Mouse (Mus musculus) midbrain, embryonic 12.5 days (tissue): ENCODE results near the gene Foxo4. TPM values are rescaled to one million over a fixed set of nuclear protein-coding genes. Genes with fewer than 3 reads are reported as not detected.

Experiments
- ATAC-seq: fragments of 200-750 bp; cut with Nextera tagmentation; 2 replicates; pipeline ENCODE4 v1.8.0; 2017; ENCODE audit warnings: low read depth, moderate TSS enrichment, moderate library complexity; ENCODE audit not compliant: low FRiP score
- H3K27ac ChIP-seq: fragments of 300-500 bp; sonication (generic); replicated peaks from 2 replicates; pipeline ENCODE4 v1.5.1; 2016; ENCODE audit warnings: mild to moderate bottlenecking
- H3K27me3 ChIP-seq: fragments of 300-500 bp; sonication (generic); 2 replicates; pipeline ENCODE4 v1.6.1; 2016; ENCODE audit warnings: mild to moderate bottlenecking
- H3K36me3 ChIP-seq: fragments of 300-500 bp; sonication (generic); 2 replicates; pipeline ENCODE4 v1.6.1; 2016
- H3K4me1 ChIP-seq: fragments of 300-500 bp; sonication (generic); 2 replicates; pipeline ENCODE4 v1.6.1; 2016
- H3K4me2 ChIP-seq: fragments of 300-500 bp; sonication (generic); replicated peaks from 2 replicates; pipeline ENCODE4 v1.6.1; 2016; ENCODE audit warnings: mild to moderate bottlenecking, moderate library complexity
- H3K4me3 ChIP-seq: fragments of 300-500 bp; sonication (generic); 2 replicates; pipeline ENCODE4 v1.5.1; 2016; ENCODE audit warnings: mild to moderate bottlenecking
- H3K9ac ChIP-seq: fragments of 300-500 bp; sonication (generic); replicated peaks from 2 replicates; pipeline ENCODE4 v1.6.1; 2016; ENCODE audit warnings: mild to moderate bottlenecking, moderate library complexity
- H3K9me3 ChIP-seq: fragments of 300-500 bp; sonication (generic); 2 replicates; pipeline ENCODE4 v1.6.1; 2016; ENCODE audit warnings: mild to moderate bottlenecking
- WGBS: fragments of 180-500 bp; shearing (Covaris S2); methylation state at CpG from one replicate; pipeline ENCODE4 v1.1.7; 2016; 5-methylcytosine and 5-hydroxymethylcytosine counted together
- polyA plus RNA-seq: library from polyadenylated mRNA; unstranded; fragments of >200 nt; fragmentation: Nextera tagmentation; extraction: Ambion mirVana; gene quantifications from 2 replicates; pipeline ENCODE4 v1.2.1, GENCODE M21; 2016

Gene Foxo4
- polyA plus RNA-seq, 1 experiment from 2014 or later, result 1.0 TPM

DNA sequence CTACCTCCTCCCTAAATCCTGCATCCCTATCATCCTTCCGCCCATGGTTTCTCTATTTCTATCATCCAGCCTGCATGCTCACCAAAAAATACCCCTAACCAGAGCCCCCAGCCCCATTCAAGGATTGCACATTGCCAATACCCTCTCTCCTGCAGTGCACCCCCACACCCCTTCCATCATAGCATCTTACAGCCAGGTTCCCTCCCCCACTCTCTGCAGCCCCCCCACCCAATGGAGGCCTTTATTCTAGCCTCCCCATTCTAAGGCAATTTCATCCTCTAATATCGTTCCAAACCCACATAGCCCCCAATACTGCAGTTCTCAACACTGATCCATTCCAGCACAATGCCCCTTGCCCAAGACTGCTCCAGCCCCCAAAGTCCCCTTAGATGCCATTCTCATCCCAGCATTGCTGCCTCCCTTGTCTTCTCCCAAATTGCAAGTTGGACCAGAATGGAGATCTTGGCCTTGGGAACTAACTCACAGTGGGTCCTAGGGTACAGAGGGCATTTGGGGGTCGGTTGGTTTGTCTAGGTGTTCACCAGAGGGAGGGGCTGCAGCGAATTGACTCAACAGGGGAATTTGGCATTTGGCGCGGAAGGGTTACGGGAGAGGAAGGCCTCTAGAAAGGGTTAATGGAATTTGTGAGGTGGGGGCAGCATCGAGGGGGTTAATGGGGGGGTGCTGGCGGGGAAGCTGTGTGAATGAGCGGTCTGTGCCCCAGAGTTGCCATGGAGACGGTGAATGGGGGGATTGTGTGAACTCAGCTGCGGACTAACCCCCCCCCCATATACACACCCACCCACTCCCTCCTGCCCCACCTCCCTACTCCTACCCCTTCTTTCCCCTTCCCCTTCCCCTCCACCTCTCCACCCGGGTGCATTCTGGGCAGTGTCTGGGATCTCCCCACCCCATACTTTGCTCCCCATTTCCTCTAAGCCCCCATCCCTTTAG is 45.4 kb downstream of the Foxo4 start:
- 31% methylated on average over 9 of the region's 13 CpGs for WGBS
- Histone ChIP-seq H3K4me1 (peaks cover 36% of the 10 kb centered on the region), H3K27ac (peak overlapping the region; percentile 75), H3K9me3 (no peaks in the 10 kb centered on the region), H3K4me3 (peak overlapping the region; percentile 49), H3K9ac (peak overlapping the region; percentile 56), H3K4me2 (peak overlapping the region; percentile 51), H3K27me3 (peaks cover 37% of the 10 kb centered on the region; the same call in 1 of the 2 replicates), H3K36me3 (peaks cover 14% of the 10 kb centered on the region)
- ATAC-seq, result peak; percentile 84

DNA sequence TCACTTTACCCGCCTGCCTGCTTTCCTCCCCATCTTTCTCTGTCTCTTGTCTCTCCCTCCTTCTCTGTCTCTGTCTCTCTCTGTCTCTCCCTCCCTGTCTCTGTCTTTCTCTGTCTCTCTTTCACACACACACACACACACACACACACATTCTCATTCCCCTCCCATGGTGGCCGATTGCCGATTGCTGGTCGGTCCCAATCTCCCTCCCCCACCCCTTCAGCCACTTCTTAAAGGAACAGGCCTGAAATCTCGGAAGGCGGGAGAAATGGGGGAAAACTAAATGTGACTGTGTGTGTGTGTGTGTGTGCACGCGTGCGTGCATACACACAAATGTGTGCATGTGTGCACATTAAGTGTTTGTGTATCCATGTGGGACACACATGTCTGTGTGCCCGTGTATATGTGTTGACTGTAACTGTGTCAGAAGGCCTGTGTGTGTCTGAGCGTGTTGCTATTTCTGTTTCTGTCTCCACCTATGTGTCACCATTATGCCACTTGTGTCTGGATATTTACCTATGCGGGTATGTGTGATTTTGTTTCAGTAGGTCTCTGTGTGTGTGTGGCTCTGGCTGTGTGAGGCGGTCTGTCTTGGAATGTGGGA is 46.2 kb downstream of the Foxo4 start:
- no peaks in the 10 kb centered on the region for H3K9me3 ChIP-seq
- H3K36me3 ChIP-seq, result peaks cover 14% of the 10 kb centered on the region
- peaks cover 36% of the 10 kb centered on the region for H3K4me1 ChIP-seq
- H3K9ac ChIP-seq, result peak overlapping the region; percentile 56; the same call in 1 of the 2 replicates
- WGBS, result 30% methylated on average over 13 of the region's 13 CpGs
- H3K27me3 ChIP-seq, result peaks cover 37% of the 10 kb centered on the region; the same call in 1 of the 2 replicates
- H3K4me3 ChIP-seq, result peak overlapping the region; percentile 49
- H3K4me2 ChIP-seq, result peak overlapping the region; percentile 51
- peak overlapping the region; percentile 75 for H3K27ac ChIP-seq
- peak; percentile 38 for ATAC-seq

DNA sequence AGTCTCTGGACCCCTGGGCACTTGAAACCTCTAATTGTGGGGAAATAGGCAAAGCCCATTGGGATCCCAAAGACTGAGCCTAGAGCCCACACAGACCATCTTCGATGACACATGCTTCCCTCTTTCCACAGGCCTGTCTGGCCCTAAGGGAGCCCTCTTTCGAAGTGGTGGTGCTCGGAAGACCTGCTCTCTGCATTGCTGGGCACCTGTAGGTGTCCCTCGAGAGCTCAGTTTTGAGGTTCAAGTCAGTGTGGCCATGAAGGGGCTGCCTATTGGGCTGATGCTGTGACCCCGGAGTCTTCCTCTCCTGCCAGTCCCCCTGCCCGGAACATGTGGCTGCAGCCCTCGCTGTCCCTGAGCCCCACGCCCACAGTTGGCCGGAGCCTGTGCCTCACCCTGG is 47.3 kb downstream of the Foxo4 start:
- Histone ChIP-seq H3K9me3 (no peaks in the 10 kb centered on the region), H3K27me3 (peaks cover 32% of the 10 kb centered on the region), H3K9ac (no peak overlapping the region; the same call in 1 of the 2 replicates), H3K4me1 (peaks cover 36% of the 10 kb centered on the region), H3K4me3 (peak overlapping the region; percentile 49; the same call in 1 of the 2 replicates), H3K36me3 (peaks cover 3% of the 10 kb centered on the region; the same call in 1 of the 2 replicates), H3K4me2 (peak overlapping the region; percentile 51), H3K27ac (no peak overlapping the region)
- WGBS, result 61% methylated on average over 9 of the region's 9 CpGs
- ATAC-seq, result no peak

DNA sequence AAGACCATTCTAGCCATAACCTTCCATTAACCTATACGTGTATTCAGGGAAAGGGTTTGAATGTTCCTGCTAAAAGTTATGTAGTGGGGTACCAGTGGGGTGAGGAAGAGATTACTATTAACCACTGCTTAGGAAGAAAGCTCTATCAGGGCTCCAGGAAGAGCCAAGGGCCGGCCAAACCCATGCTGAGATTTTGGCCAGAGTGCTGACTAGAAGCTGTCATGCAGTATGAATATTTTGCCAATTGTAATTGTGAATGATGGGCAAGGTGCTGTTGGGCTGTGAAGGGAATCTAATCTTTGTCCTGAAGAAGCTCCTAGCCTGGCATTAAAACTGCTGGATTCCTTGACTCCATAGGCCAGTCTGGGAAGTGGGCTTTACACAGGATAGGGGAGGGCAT is 50.3 kb downstream of the Foxo4 start:
- Histone ChIP-seq H3K4me1 (peaks cover 36% of the 10 kb centered on the region), H3K27ac (no peak overlapping the region), H3K36me3 (peaks cover 4% of the 10 kb centered on the region), H3K9me3 (no peaks in the 10 kb centered on the region), H3K4me3 (no peak overlapping the region), H3K9ac (no peak overlapping the region), H3K27me3 (peaks cover 41% of the 10 kb centered on the region), H3K4me2 (no peak overlapping the region)
- ATAC-seq, result no peak
- 34% methylated on average over 2 of the region's 2 CpGs for WGBS

DNA sequence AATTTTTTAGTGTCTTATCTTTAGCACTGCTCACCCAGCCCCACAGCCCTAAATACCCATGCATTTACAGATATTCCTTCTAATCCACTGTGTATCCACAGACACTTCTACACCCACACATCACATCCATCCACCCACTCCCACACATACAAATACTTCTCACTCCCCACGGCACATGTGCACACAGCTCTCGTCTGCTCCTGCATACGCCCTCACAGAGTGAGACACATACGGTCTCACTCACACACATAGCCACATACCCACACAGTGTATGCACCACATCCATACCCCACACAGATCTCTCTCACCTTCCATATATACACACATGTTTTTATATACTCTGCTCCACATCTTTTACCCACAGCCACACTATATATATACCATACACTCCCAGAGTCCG is 55.0 kb downstream of the Foxo4 start:
- H3K9ac ChIP-seq, result no peak overlapping the region
- no peak overlapping the region for H3K4me2 ChIP-seq
- no peak for ATAC-seq
- peaks cover 13% of the 10 kb centered on the region for H3K36me3 ChIP-seq
- H3K4me1 ChIP-seq, result peaks cover 12% of the 10 kb centered on the region
- no peak overlapping the region for H3K27ac ChIP-seq
- peaks cover 22% of the 10 kb centered on the region for H3K27me3 ChIP-seq
- WGBS, result 94% methylated on average over 5 of the region's 5 CpGs
- no peaks in the 10 kb centered on the region for H3K9me3 ChIP-seq
- no peak overlapping the region for H3K4me3 ChIP-seq

Other genes starting within 250 kb of the Foxo4 start
- not detected in 2 replicates for gene Tex11, start 194.9 kb upstream of the Foxo4 start, polyA plus RNA-seq
- 0.61 and 0.82 TPM in 2 replicates for gene Slc7a3, start 168.5 kb upstream of the Foxo4 start, polyA plus RNA-seq
- 56.8 and 57.2 TPM in 2 replicates for gene Snx12, start 32.0 kb upstream of the Foxo4 start, polyA plus RNA-seq
- not detected in 2 replicates for gene Gm614, start 9.5 kb downstream of the Foxo4 start, polyA plus RNA-seq
- gene Il2rg, start 13.7 kb downstream of the Foxo4 start, polyA plus RNA-seq, result 3.1 and 4.1 TPM in 2 replicates
- gene Gm20489, start 14.5 kb downstream of the Foxo4 start, polyA plus RNA-seq, result not detected in 2 replicates
- 40.0 and 40.4 TPM in 2 replicates for gene Med12, start 19.5 kb downstream of the Foxo4 start, polyA plus RNA-seq
- 28.3 and 34.2 TPM in 2 replicates for gene Nlgn3, start 44.6 kb downstream of the Foxo4 start, polyA plus RNA-seq
- not detected in 2 replicates for gene Gjb1, start 121.8 kb downstream of the Foxo4 start, polyA plus RNA-seq
- gene Zmym3, start 166.3 kb downstream of the Foxo4 start, polyA plus RNA-seq, result 36.6 and 39.2 TPM in 2 replicates
- gene Nono, start 174.8 kb downstream of the Foxo4 start, polyA plus RNA-seq, result 572 and 581 TPM in 2 replicates
- 2.8 and 3.4 TPM in 2 replicates for gene Itgb1bp2, start 194.6 kb downstream of the Foxo4 start, polyA plus RNA-seq